ENCODE assay signal across 9 mouse cellular contexts in the genomic region with DNA sequence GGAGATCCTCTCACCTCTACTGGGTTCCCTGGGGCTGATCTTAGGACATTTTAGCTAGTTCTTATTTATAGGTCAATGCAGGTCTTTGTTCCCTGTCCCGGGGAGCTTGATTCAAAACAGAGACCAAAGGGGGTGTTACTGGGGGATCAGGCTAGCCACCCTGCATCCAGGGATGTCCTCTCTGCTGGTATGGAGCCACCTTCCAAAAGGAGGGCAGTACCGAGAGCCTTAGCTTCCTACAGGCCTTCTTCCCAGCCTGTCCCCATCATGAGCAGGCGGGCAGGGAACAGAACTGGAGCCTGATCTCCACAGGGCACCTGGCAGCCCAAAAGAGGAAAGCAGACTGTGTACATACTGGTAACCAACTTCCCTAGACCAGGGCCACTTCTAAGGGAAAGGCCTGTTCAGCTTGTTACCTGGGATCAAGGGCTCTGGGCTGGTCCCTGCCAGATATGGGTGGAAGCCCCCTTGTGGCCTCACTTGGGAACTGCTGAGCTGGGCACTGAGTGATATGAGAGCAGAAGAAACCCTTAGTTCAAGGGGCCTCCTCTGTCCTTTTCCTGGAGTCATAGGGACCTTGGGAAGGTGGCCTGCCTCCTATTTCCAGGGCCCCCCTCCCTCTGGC. TPM values are rescaled to one million over a fixed set of nuclear protein-coding genes. Genes with fewer than 3 reads are reported as not detected.
DNase-seq lines count a peak whose midpoint lies in the region; ATAC-seq lines count a peak whose summit lies in the region.
"Had no signal": no experiment of that assay in that cellular context is flagged by ENCODE, and none has a peak within 500 bp of the region (broad histone marks: within the 10 kb centered on the region; RNA-seq: fewer than 3 reads in every experiment).

No protein-coding gene starts in this region.

- ATAC-seq in midbrain, embryonic 16.5 days = no peak
- ATAC-seq in hindbrain, embryonic 15.5 days (ENCODE audit: low FRiP score, low read depth) = peak; percentile 31; the same call in 1 of the 2 replicates
- ATAC-seq in liver, embryonic 11.5 days (replicated peaks; ENCODE audit: low FRiP score) = peak; percentile 66
- ATAC-seq in neural tube, embryonic 14.5 days (ENCODE audit: low read depth) = peak; percentile 24; the same call in 1 of the 2 replicates

- H3K4me1 ChIP-seq in midbrain, embryonic 10.5 days = peaks cover 4% of the 10 kb centered on the region; the same call in 1 of the 2 replicates
- H3K4me1 ChIP-seq in midbrain, embryonic 16.5 days (ENCODE audit: control insufficient read depth, insufficient read depth, low read length) = no peaks in the 10 kb centered on the region
- H3K4me1 ChIP-seq in hindbrain, embryonic 15.5 days (replicated peaks) = no peaks in the 10 kb centered on the region
- H3K4me1 ChIP-seq in liver, embryonic 11.5 days (replicated peaks; ENCODE audit: control insufficient read depth, insufficient read depth, low read length) = no peaks in the 10 kb centered on the region; the same call in 1 of the 2 replicates
- no peaks in the 10 kb centered on the region for H3K4me1 ChIP-seq in neural tube, embryonic 14.5 days (ENCODE audit: control insufficient read depth, insufficient read depth, low read length)
- H3K4me1 ChIP-seq: neural tube, embryonic 13.5 days had no signal

- no peak overlapping the region for H3K4me3 ChIP-seq in midbrain, embryonic 10.5 days
- H3K4me3 ChIP-seq in midbrain, embryonic 16.5 days (ENCODE audit: low read depth, low read length) = no peak overlapping the region
- no peak overlapping the region for H3K4me3 ChIP-seq in hindbrain, embryonic 15.5 days
- no peak overlapping the region for H3K4me3 ChIP-seq in liver, embryonic 11.5 days (ENCODE audit: low read depth, low read length)
- no peak overlapping the region for H3K4me3 ChIP-seq in neural tube, embryonic 14.5 days (ENCODE audit: low read depth, low read length)
- H3K4me3 ChIP-seq: neural tube, embryonic 13.5 days had no signal

- no peaks in the 10 kb centered on the region for H3K27me3 ChIP-seq in midbrain, embryonic 10.5 days (ENCODE audit: low read depth, poor library complexity, severe bottlenecking)
- no peaks in the 10 kb centered on the region for H3K27me3 ChIP-seq in midbrain, embryonic 16.5 days (ENCODE audit: control insufficient read depth, insufficient read depth, low read depth, low read length)
- no peaks in the 10 kb centered on the region for H3K27me3 ChIP-seq in hindbrain, embryonic 15.5 days
- no peaks in the 10 kb centered on the region for H3K27me3 ChIP-seq in liver, embryonic 11.5 days (replicated peaks; ENCODE audit: control insufficient read depth, insufficient read depth, low read length)
- H3K27me3 ChIP-seq in neural tube, embryonic 14.5 days (ENCODE audit: control insufficient read depth, insufficient read depth, low read length) = no peaks in the 10 kb centered on the region
- H3K27me3 ChIP-seq: neural tube, embryonic 13.5 days had no signal

- DNase-seq in midbrain, embryonic 10.5 days (ENCODE audit: low spot score) = peak; percentile 65
- peak; percentile 84 for DNase-seq in R1 (ENCODE audit: low read depth, low spot score)
- DNase-seq in embryo, embryonic 11.5 days (ENCODE audit: low read depth, low spot score) = peak; percentile 39
- no peak for DNase-seq in liver, embryonic 11.5 days (ENCODE audit: low spot score)
- DNase-seq in thymus, postnatal 25 days = peak; percentile 71

- peaks cover 14% of the 10 kb centered on the region for H3K36me3 ChIP-seq in midbrain, embryonic 10.5 days
- H3K36me3 ChIP-seq in midbrain, embryonic 16.5 days (ENCODE audit: control insufficient read depth, insufficient read depth, low read length) = no peaks in the 10 kb centered on the region
- H3K36me3 ChIP-seq in hindbrain, embryonic 15.5 days = no peaks in the 10 kb centered on the region
- H3K36me3 ChIP-seq in liver, embryonic 11.5 days (ENCODE audit: control insufficient read depth, insufficient read depth, low read length) = peaks cover 1% of the 10 kb centered on the region; the same call in 1 of the 2 replicates
- H3K36me3 ChIP-seq in neural tube, embryonic 14.5 days (ENCODE audit: control insufficient read depth, insufficient read depth, low read length) = 0 out of 2 replicates have a peak, but pooled peaks cover 6% of the 10 kb centered on the region

- H3K9me3 ChIP-seq in midbrain, embryonic 10.5 days (replicated peaks) = no peaks in the 10 kb centered on the region
- no peaks in the 10 kb centered on the region for H3K9me3 ChIP-seq in midbrain, embryonic 16.5 days (replicated peaks; ENCODE audit: control insufficient read depth, low read length, poor library complexity, severe bottlenecking)
- H3K9me3 ChIP-seq in hindbrain, embryonic 15.5 days = no peaks in the 10 kb centered on the region
- no peaks in the 10 kb centered on the region for H3K9me3 ChIP-seq in liver, embryonic 11.5 days (ENCODE audit: control insufficient read depth, low read length)
- no peaks in the 10 kb centered on the region for H3K9me3 ChIP-seq in neural tube, embryonic 14.5 days (ENCODE audit: control insufficient read depth, low read length)
- H3K9me3 ChIP-seq: neural tube, embryonic 13.5 days had no signal

- no peak overlapping the region for H3K27ac ChIP-seq in midbrain, embryonic 10.5 days (replicated peaks)
- H3K27ac ChIP-seq in midbrain, embryonic 16.5 days (ENCODE audit: low read length) = no peak overlapping the region
- no peak overlapping the region for H3K27ac ChIP-seq in hindbrain, embryonic 15.5 days (replicated peaks)
- H3K27ac ChIP-seq in liver, embryonic 11.5 days (ENCODE audit: low read depth, low read length) = no peak overlapping the region
- no peak overlapping the region for H3K27ac ChIP-seq in neural tube, embryonic 14.5 days (ENCODE audit: low read depth, low read length)
- H3K27ac ChIP-seq: neural tube, embryonic 13.5 days had no signal

- H3K9ac ChIP-seq in midbrain, embryonic 16.5 days (ENCODE audit: low read depth, low read length) = no peak overlapping the region
- H3K9ac ChIP-seq in hindbrain, embryonic 15.5 days = no peak overlapping the region
- no peak overlapping the region for H3K9ac ChIP-seq in liver, embryonic 11.5 days (ENCODE audit: low read depth, low read length)
- H3K9ac ChIP-seq in neural tube, embryonic 14.5 days (replicated peaks; ENCODE audit: low read depth, low read length) = no peak overlapping the region
- H3K9ac ChIP-seq: neural tube, embryonic 13.5 days had no signal

- WGBS in midbrain, embryonic 10.5 days = 88% methylated on average over 3 of the region's 3 CpGs
- 85% methylated on average over 3 of the region's 3 CpGs for WGBS in midbrain, embryonic 16.5 days
- 94% methylated on average over 3 of the region's 3 CpGs for WGBS in hindbrain, embryonic 15.5 days
- WGBS in liver, embryonic 11.5 days = 94% methylated on average over 3 of the region's 3 CpGs
- 99% methylated on average over 3 of the region's 3 CpGs for WGBS in neural tube, embryonic 14.5 days

- no peak overlapping the region for H3K4me2 ChIP-seq in midbrain, embryonic 16.5 days (ENCODE audit: low read length)
- no peak overlapping the region for H3K4me2 ChIP-seq in hindbrain, embryonic 15.5 days
- no peak overlapping the region for H3K4me2 ChIP-seq in liver, embryonic 11.5 days
- no peak overlapping the region for H3K4me2 ChIP-seq in neural tube, embryonic 14.5 days (ENCODE audit: low read depth, low read length)
- H3K4me2 ChIP-seq: neural tube, embryonic 13.5 days had no signal

RNA-seq across cellular contexts. Expression of gene Masp2, which starts 2.3 kb away (rescaled TPM):
- polyA plus RNA-seq in midbrain, embryonic 10.5 days (2016; fragmentation: Nextera tagmentation; extraction: Ambion mirVana) = 0.12 and 0.45 TPM in 2 replicates
- 1.2 TPM in 2 replicates for polyA plus RNA-seq in midbrain, embryonic 16.5 days (2015; fragmentation: Nextera tagmentation; extraction: Ambion mirVana)
- polyA plus RNA-seq in hindbrain, embryonic 15.5 days (2015; fragmentation: Nextera tagmentation; extraction: Ambion mirVana) = 0.43 and 1.2 TPM in 2 replicates
- polyA plus RNA-seq in liver, embryonic 11.5 days (2014; fragmentation: Nextera tagmentation; extraction: Ambion mirVana) = 5.0 and 6.8 TPM in 2 replicates
- polyA plus RNA-seq in neural tube, embryonic 14.5 days (2014; fragmentation: Nextera tagmentation; extraction: Ambion mirVana) = 0.64 and 1.8 TPM in 2 replicates

RNA-seq across cellular contexts. Expression of gene Srm, which starts 13.3 kb away (rescaled TPM):
- 191 and 236 TPM in 2 replicates for polyA plus RNA-seq in midbrain, embryonic 10.5 days (2016; fragmentation: Nextera tagmentation; extraction: Ambion mirVana)
- polyA plus RNA-seq in midbrain, embryonic 16.5 days (2015; fragmentation: Nextera tagmentation; extraction: Ambion mirVana) = 147 and 162 TPM in 2 replicates
- polyA plus RNA-seq in hindbrain, embryonic 15.5 days (2015; fragmentation: Nextera tagmentation; extraction: Ambion mirVana) = 181 and 194 TPM in 2 replicates
- polyA plus RNA-seq in liver, embryonic 11.5 days (2014; fragmentation: Nextera tagmentation; extraction: Ambion mirVana) = 510 and 529 TPM in 2 replicates
- polyA plus RNA-seq in neural tube, embryonic 14.5 days (2014; fragmentation: Nextera tagmentation; extraction: Ambion mirVana) = 186 and 189 TPM in 2 replicates

RNA-seq across cellular contexts. Expression of gene Tardbp, which starts 22.2 kb away (rescaled TPM):
- 427 and 457 TPM in 2 replicates for polyA plus RNA-seq in midbrain, embryonic 10.5 days (2016; fragmentation: Nextera tagmentation; extraction: Ambion mirVana)
- polyA plus RNA-seq in midbrain, embryonic 16.5 days (2015; fragmentation: Nextera tagmentation; extraction: Ambion mirVana) = 166 and 198 TPM in 2 replicates
- polyA plus RNA-seq in hindbrain, embryonic 15.5 days (2015; fragmentation: Nextera tagmentation; extraction: Ambion mirVana) = 167 and 192 TPM in 2 replicates
- 226 and 230 TPM in 2 replicates for polyA plus RNA-seq in liver, embryonic 11.5 days (2014; fragmentation: Nextera tagmentation; extraction: Ambion mirVana)
- 78.3 and 85.0 TPM in 2 replicates for polyA plus RNA-seq in neural tube, embryonic 14.5 days (2014; fragmentation: Nextera tagmentation; extraction: Ambion mirVana)

RNA-seq across cellular contexts. Expression of gene Gm572, which starts 38.5 kb away (rescaled TPM):
- 0.09 TPM in 1 of 2 replicates, not detected in the other for polyA plus RNA-seq in midbrain, embryonic 10.5 days (2016; fragmentation: Nextera tagmentation; extraction: Ambion mirVana)
- polyA plus RNA-seq in midbrain, embryonic 16.5 days (2015; fragmentation: Nextera tagmentation; extraction: Ambion mirVana) = not detected in 2 replicates
- polyA plus RNA-seq in hindbrain, embryonic 15.5 days (2015; fragmentation: Nextera tagmentation; extraction: Ambion mirVana) = not detected in 2 replicates
- polyA plus RNA-seq in liver, embryonic 11.5 days (2014; fragmentation: Nextera tagmentation; extraction: Ambion mirVana) = not detected in 2 replicates
- polyA plus RNA-seq in neural tube, embryonic 14.5 days (2014; fragmentation: Nextera tagmentation; extraction: Ambion mirVana) = not detected in 2 replicates
- polyA plus RNA-seq: neural tube, embryonic 13.5 days had no signal

RNA-seq across cellular contexts. Expression of gene Exosc10, which starts 46.4 kb away (rescaled TPM):
- polyA plus RNA-seq in midbrain, embryonic 10.5 days (2016; fragmentation: Nextera tagmentation; extraction: Ambion mirVana) = 96.2 and 98.8 TPM in 2 replicates
- polyA plus RNA-seq in midbrain, embryonic 16.5 days (2015; fragmentation: Nextera tagmentation; extraction: Ambion mirVana) = 92.3 and 93.1 TPM in 2 replicates
- polyA plus RNA-seq in hindbrain, embryonic 15.5 days (2015; fragmentation: Nextera tagmentation; extraction: Ambion mirVana) = 88.5 and 91.7 TPM in 2 replicates
- 92.4 and 98.2 TPM in 2 replicates for polyA plus RNA-seq in liver, embryonic 11.5 days (2014; fragmentation: Nextera tagmentation; extraction: Ambion mirVana)
- 89.1 and 97.9 TPM in 2 replicates for polyA plus RNA-seq in neural tube, embryonic 14.5 days (2014; fragmentation: Nextera tagmentation; extraction: Ambion mirVana)
